Mouse (Mus musculus): Measurements from ENCODE around the gene Samhd1. TPM values are rescaled to one million over a fixed set of nuclear protein-coding genes. Genes with fewer than 3 reads are reported as not detected.

The Samhd1 gene
- polyA plus RNA-seq, 1 experiment from 2014 or later: 23.5 TPM

GRCm38 (mm10) chr2:157153235-157153634 is 18.2 kb upstream of the Samhd1 start:
- no peak overlapping the region for H3K4me2 ChIP-seq (replicated peaks)
- H3K4me3 ChIP-seq (replicated peaks): no peak overlapping the region
- H3K36me3 ChIP-seq: peaks cover 34% of the 10 kb centered on the region
- H3K27me3 ChIP-seq (replicated peaks): no peaks in the 10 kb centered on the region
- ATAC-seq: no peak
- H3K4me1 ChIP-seq (replicated peaks): no peaks in the 10 kb centered on the region
- H3K9ac ChIP-seq: no peak overlapping the region
- no peak overlapping the region for H3K27ac ChIP-seq
- H3K9me3 ChIP-seq: no peaks in the 10 kb centered on the region
- 83% methylated on average over 2 of the region's 2 CpGs for WGBS

GRCm38 (mm10) chr2:157148417-157148816 is 13.4 kb upstream of the Samhd1 start:
- no peak for ATAC-seq

GRCm38 (mm10) chr2:157147397-157148020 is 12.4 kb upstream of the Samhd1 start:
- no peak for ATAC-seq
- 81% methylated on average over 9 of the region's 9 CpGs for WGBS
- peaks cover 23% of the 10 kb centered on the region for H3K36me3 ChIP-seq

More at GRCm38 (mm10) chr2:157148417-157148816, 13.4 kb upstream of the Samhd1 start:
- Histone ChIP-seq H3K9ac (no peak overlapping the region), H3K4me1 (replicated peaks) (no peaks in the 10 kb centered on the region), H3K4me3 (replicated peaks) (no peak overlapping the region), H3K27ac (no peak overlapping the region), H3K36me3 (peaks cover 23% of the 10 kb centered on the region), H3K9me3 (no peaks in the 10 kb centered on the region), H3K27me3 (replicated peaks) (no peaks in the 10 kb centered on the region), H3K4me2 (replicated peaks) (no peak overlapping the region)
- 90% methylated on average over 5 of the region's 5 CpGs for WGBS

GRCm38 (mm10) chr2:157145173-157145572 is 10.1 kb upstream of the Samhd1 start:
- H3K4me3 ChIP-seq (replicated peaks): no peak overlapping the region
- WGBS: 56% methylated on average over 1 of the region's 1 CpGs
- H3K4me2 ChIP-seq (replicated peaks): no peak overlapping the region
- H3K36me3 ChIP-seq: peaks cover 16% of the 10 kb centered on the region
- no peaks in the 10 kb centered on the region for H3K9me3 ChIP-seq
- no peaks in the 10 kb centered on the region for H3K27me3 ChIP-seq (replicated peaks)
- ATAC-seq: no peak
- H3K27ac ChIP-seq: no peak overlapping the region
- H3K9ac ChIP-seq: no peak overlapping the region
- no peaks in the 10 kb centered on the region for H3K4me1 ChIP-seq (replicated peaks)

More at GRCm38 (mm10) chr2:157147397-157148020, 12.4 kb upstream of the Samhd1 start:
- Histone ChIP-seq H3K27ac (no peak overlapping the region), H3K27me3 (replicated peaks) (no peaks in the 10 kb centered on the region), H3K4me3 (replicated peaks) (no peak overlapping the region), H3K4me1 (replicated peaks) (no peaks in the 10 kb centered on the region), H3K9me3 (no peaks in the 10 kb centered on the region), H3K9ac (no peak overlapping the region), H3K4me2 (replicated peaks) (no peak overlapping the region)

- ATAC-seq: no peak
- Histone ChIP-seq H3K27me3 (replicated peaks) (no peaks in the 10 kb centered on the region), H3K36me3 (peaks cover 7% of the 10 kb centered on the region; the same call in 1 of the 2 replicates), H3K27ac (no peak overlapping the region), H3K4me1 (replicated peaks) (no peaks in the 10 kb centered on the region), H3K4me3 (replicated peaks) (no peak overlapping the region), H3K4me2 (replicated peaks) (no peak overlapping the region), H3K9me3 (no peaks in the 10 kb centered on the region), H3K9ac (no peak overlapping the region)
- WGBS: 86% methylated on average over 5 of the region's 5 CpGs
Observed at GRCm38 (mm10) chr2:157144132-157144531, 9.1 kb upstream of the Samhd1 start.

GRCm38 (mm10) chr2:157141962-157142361 is 6.9 kb upstream of the Samhd1 start:
- no peaks in the 10 kb centered on the region for H3K36me3 ChIP-seq
- H3K9ac ChIP-seq: no peak overlapping the region
- 80% methylated on average over 4 of the region's 4 CpGs for WGBS
- no peak for ATAC-seq
- H3K4me3 ChIP-seq (replicated peaks): no peak overlapping the region
- H3K9me3 ChIP-seq: no peaks in the 10 kb centered on the region
- H3K4me1 ChIP-seq (replicated peaks): no peaks in the 10 kb centered on the region
- no peaks in the 10 kb centered on the region for H3K27me3 ChIP-seq (replicated peaks)
- no peak overlapping the region for H3K4me2 ChIP-seq (replicated peaks)
- no peak overlapping the region for H3K27ac ChIP-seq

- no peaks in the 10 kb centered on the region for H3K36me3 ChIP-seq
Observed at GRCm38 (mm10) chr2:157139251-157139802, 4.3 kb upstream of the Samhd1 start.

GRCm38 (mm10) chr2:157138808-157139207 is 3.7 kb upstream of the Samhd1 start:
- Histone ChIP-seq H3K27ac (no peak overlapping the region), H3K4me3 (replicated peaks) (no peak overlapping the region), H3K27me3 (replicated peaks) (no peaks in the 10 kb centered on the region), H3K9ac (no peak overlapping the region), H3K9me3 (no peaks in the 10 kb centered on the region), H3K4me1 (replicated peaks) (no peaks in the 10 kb centered on the region), H3K36me3 (no peaks in the 10 kb centered on the region), H3K4me2 (replicated peaks) (no peak overlapping the region)
- ATAC-seq: no peak
- 79% methylated on average over 5 of the region's 5 CpGs for WGBS

More at GRCm38 (mm10) chr2:157139251-157139802, 4.3 kb upstream of the Samhd1 start:
- Histone ChIP-seq H3K4me1 (replicated peaks) (no peaks in the 10 kb centered on the region), H3K4me2 (replicated peaks) (no peak overlapping the region), H3K4me3 (replicated peaks) (no peak overlapping the region), H3K9ac (no peak overlapping the region), H3K27me3 (replicated peaks) (no peaks in the 10 kb centered on the region), H3K9me3 (no peaks in the 10 kb centered on the region), H3K27ac (no peak overlapping the region)
- no peak for ATAC-seq
- 85% methylated on average over 5 of the region's 5 CpGs for WGBS

GRCm38 (mm10) chr2:157137959-157138731 is 3.1 kb upstream of the Samhd1 start:
- H3K9ac ChIP-seq: no peak overlapping the region
- H3K4me2 ChIP-seq (replicated peaks): no peak overlapping the region
- no peak overlapping the region for H3K27ac ChIP-seq
- WGBS: 88% methylated on average over 9 of the region's 9 CpGs
- no peaks in the 10 kb centered on the region for H3K27me3 ChIP-seq (replicated peaks)
- H3K4me3 ChIP-seq (replicated peaks): no peak overlapping the region
- H3K9me3 ChIP-seq: no peaks in the 10 kb centered on the region
- H3K4me1 ChIP-seq (replicated peaks): no peaks in the 10 kb centered on the region
- ATAC-seq: no peak
- H3K36me3 ChIP-seq: no peaks in the 10 kb centered on the region

GRCm38 (mm10) chr2:157136646-157137045 is 1.6 kb upstream of the Samhd1 start:
- Histone ChIP-seq H3K9me3 (no peaks in the 10 kb centered on the region), H3K27me3 (replicated peaks) (no peaks in the 10 kb centered on the region), H3K27ac (0 out of 2 replicates have a peak overlapping the region, but pooled peaks have one; percentile 23), H3K36me3 (no peaks in the 10 kb centered on the region), H3K9ac (no peak overlapping the region), H3K4me2 (replicated peaks) (no peak overlapping the region), H3K4me3 (replicated peaks) (no peak overlapping the region), H3K4me1 (replicated peaks) (no peaks in the 10 kb centered on the region)
- 51% methylated on average over 2 of the region's 2 CpGs for WGBS
- ATAC-seq: no peak

- Histone ChIP-seq H3K4me1 (replicated peaks) (no peaks in the 10 kb centered on the region), H3K4me2 (replicated peaks) (no peak overlapping the region), H3K9ac (no peak overlapping the region), H3K27ac (no peak overlapping the region), H3K4me3 (replicated peaks) (no peak overlapping the region), H3K36me3 (no peaks in the 10 kb centered on the region), H3K27me3 (replicated peaks) (no peaks in the 10 kb centered on the region), H3K9me3 (no peaks in the 10 kb centered on the region)
- 85% methylated on average over 4 of the region's 4 CpGs for WGBS
- ATAC-seq: no peak
Observed at GRCm38 (mm10) chr2:157136176-157136575, 1.1 kb upstream of the Samhd1 start.

- 0 out of 2 replicates have a peak overlapping the region, but pooled peaks have one; percentile 68 for H3K27ac ChIP-seq
- H3K4me3 ChIP-seq (replicated peaks): peak overlapping the region; percentile 58
- peak overlapping the region; percentile 71 for H3K4me2 ChIP-seq (replicated peaks)
- H3K9ac ChIP-seq: no peak overlapping the region
- H3K4me1 ChIP-seq (replicated peaks): no peaks in the 10 kb centered on the region
- WGBS: 75% methylated on average over 10 of the region's 10 CpGs
- ATAC-seq: peak; percentile 16; the same call in 1 of the 2 replicates
- no peaks in the 10 kb centered on the region for H3K36me3 ChIP-seq
- no peaks in the 10 kb centered on the region for H3K27me3 ChIP-seq (replicated peaks)
- no peaks in the 10 kb centered on the region for H3K9me3 ChIP-seq
Observed at GRCm38 (mm10) chr2:157135529-157136120, 560 bp upstream of the Samhd1 start.
